Mouse (Mus musculus) megakaryocyte-erythroid progenitor cell, adult 5-6 weeks (primary cell): ENCODE results near the gene Osbpl2. TPM values are rescaled to one million over a fixed set of nuclear protein-coding genes. Genes with fewer than 3 reads are reported as not detected.

Experiments used
- ATAC-seq: replicated peaks from 2 replicates; pipeline ENCODE4 v1.8.0; 2016; ENCODE audit warnings: mild to moderate bottlenecking, inconsistent platforms; ENCODE audit not compliant: severe bottlenecking, poor library complexity, low FRiP score, low TSS enrichment
- total RNA-seq, 2 experiments: library from RNA; stranded (forward) in 1 of 2; stranded (reverse) in 1 of 2; fragments of 200-1000, 215-1000 nt in 1 of 2; fragments of >200 nt in 1 of 2; fragmentation: Nextera tagmentation in 1 of 2; gene quantifications; 2 replicates each; pipeline ENCODE4 v1.2.3; 2014 to 2017

Gene Osbpl2
- total RNA-seq (2014; fragmentation: Nextera tagmentation) (23.9 and 25.4 TPM in 2 replicates), total RNA-seq (2017) (29.4 and 35.1 TPM in 2 replicates)

GRCm38 (mm10) chr2:180118661-180119438 is at the start of gene Osbpl2:
TSS of gene Osbpl2 (plus strand) at chr2:180119306.
- peak; percentile 95 for ATAC-seq

GRCm38 (mm10) chr2:180069770-180070480 is 49.2 kb upstream of the Osbpl2 start:
- ATAC-seq = peak; percentile 50

DNA sequence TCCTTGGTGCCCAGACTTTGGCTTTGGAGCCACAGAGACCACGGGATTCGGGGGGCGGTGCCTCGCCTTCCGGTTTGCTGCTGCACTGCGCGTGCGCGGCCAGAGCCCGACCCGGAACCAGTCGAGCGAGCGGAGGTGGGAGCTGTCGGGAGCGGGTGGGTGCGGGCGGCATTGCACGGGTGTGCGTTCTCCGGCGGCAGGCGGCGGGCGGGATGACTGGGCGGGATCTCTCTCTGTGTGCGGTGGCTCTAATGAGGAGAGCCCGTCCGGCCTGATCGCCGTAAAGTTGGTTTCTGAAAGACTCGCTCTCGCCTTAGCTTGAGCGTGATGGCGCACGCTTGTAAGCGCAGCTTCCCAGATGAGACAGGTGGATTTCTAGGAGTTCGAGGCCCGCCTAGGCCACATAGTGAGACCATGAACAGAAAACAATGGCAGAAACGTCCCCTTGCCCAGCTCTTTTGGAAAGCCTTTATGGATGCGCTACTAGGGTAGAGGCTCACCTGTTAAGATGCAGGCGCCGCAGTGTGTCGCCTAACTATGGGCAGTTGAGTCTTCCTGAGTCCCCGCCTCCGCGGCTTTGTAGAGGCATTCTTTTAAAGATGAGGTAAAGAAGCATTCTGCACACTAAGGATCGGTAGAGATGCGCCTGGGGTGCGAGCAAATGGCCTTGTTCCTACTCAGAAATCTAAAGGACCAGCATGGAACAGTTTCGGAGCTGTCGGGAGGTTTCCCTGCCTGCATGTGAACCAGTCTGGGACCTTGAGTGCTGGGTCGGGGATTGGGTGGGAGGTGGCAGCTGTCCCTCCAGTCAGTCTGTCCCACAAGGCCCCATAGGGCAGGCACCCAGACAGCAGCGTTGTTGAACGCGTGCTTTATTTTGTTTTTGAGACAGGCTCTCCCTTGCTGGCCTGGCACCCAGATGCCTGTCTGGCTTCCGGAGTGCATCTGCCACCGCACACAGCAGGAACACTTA is 48.3 kb upstream of the Osbpl2 start, which contains the start of gene Mtg2:
Gene Mtg2, plus strand, starts transcription at position 108 of the 973 bp plus-strand sequence.
- ATAC-seq = peak; percentile 91

DNA sequence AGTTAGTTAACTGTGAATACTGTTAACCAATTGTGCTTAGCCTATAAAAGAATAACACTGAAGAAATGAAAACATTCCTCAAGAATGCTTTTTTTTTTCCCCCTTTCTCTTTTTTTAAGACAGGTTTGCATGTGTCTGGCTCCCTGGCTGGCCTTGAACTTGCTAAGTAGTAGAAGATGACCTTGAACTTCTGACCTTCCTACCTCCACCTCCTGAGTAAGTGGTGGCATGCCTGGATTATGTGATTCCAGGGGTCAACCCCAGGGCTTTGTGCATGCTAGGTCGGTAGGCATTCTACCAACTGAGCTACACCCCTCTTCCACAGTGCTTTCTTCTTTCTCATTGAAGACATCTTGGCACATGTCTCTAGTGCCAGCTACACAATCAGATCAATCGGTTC is 47.4 kb upstream of the Osbpl2 start:
- no peak for ATAC-seq

GRCm38 (mm10) chr2:180072886-180073285 is 46.2 kb upstream of the Osbpl2 start:
- ATAC-seq = no peak

DNA sequence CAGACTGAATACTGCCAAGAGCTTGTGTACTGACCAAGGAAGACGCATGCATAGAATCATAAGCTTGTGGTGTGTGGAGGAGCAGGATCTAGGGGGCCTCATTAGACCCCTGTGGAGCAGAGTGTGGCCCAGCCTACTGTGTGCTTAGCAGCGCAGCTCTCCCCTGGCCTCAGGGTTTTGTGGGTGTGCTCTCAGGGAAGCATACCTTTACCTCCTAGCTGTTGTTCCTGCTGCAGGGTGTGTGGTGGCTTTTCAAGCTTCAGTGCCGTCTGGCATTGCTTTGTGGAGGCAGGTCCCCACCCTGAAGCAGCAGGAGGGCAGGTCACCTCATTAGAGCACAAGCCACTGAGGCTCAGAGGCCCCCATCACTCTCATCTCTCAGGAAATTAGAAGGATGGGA is 41.5 kb upstream of the Osbpl2 start:
- no peak for ATAC-seq

DNA sequence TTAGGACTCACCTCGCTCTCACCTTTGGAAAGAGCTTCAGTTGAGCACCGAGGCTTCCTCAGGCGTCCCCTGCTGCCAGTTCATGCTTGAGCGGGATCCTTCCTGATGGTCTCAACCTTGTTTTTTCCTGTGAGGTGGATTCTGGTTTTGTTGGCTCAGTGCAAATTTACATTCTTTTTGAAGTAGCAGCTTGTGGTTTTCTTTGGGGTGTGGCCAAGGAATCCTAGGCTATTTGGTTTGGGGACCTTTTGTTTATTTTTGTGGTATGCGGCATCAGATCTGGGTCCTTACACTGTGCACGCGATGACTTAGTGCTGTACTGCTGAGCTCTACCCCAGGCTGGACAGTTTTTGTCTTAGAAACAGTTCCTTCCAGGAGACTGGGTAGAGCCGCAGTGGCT is 38.4 kb upstream of the Osbpl2 start:
- ATAC-seq = no peak

GRCm38 (mm10) chr2:180083063-180083462 is 36.0 kb upstream of the Osbpl2 start:
- ATAC-seq = no peak

GRCm38 (mm10) chr2:180084565-180084964 is 34.5 kb upstream of the Osbpl2 start:
- ATAC-seq = no peak

DNA sequence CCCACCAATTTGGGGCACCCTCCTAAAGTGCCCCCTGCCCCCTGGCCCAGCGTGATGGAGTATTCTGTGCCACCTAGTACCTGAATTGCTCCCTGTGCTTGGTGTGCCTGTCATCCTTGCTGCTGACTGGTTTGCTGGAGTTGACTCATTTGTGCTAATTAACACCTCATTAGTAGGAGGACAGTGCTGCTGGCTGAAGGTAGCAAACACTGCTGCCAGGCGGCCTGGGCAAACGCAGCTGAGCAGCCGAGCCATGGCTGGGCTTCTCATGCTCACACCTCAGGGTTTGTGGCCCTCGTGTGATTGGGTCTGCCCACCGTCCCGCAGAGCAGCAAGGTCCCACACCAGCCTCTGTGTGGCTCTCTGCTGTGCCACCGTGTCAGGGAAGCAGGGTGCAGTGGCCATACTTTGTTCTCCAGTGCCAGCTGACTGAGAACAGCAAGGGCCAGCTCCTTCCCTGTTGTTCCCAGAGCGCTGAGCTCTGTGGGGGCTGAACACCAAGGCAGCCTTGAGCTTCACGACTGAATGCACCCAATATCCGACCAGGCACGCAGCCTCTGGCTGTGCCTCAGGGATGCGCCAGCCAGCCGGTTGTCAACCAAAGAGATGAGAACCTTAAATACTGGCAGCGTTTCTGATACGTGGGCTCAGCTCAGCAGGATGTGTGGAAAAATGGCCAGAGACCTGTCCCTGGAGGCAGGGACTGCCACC is 33.0 kb upstream of the Osbpl2 start:
- no peak for ATAC-seq

DNA sequence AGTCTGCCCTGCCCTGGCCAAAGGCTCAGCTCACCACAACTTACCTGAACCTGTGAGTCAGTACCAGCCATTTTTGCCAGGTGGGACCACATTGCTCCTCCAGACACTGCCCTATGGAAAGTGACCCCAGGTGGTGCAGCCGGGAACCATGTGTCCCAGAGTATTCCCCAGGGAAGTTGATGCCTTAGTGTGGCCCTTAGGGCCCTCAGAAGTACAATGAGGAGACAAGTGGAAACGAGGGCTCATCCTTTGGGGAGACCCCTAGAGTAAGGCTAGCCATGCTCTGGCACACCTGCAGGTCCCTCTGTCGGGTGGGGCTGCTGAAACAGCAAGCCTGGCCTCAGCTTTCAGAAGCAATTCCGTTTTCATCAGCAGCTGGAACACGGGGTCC is 32.5 kb upstream of the Osbpl2 start:
- ATAC-seq = no peak

- ATAC-seq = no peak
Measured at GRCm38 (mm10) chr2:180087472-180087871, 31.6 kb upstream of the Osbpl2 start.

GRCm38 (mm10) chr2:180090285-180090684 is 28.8 kb upstream of the Osbpl2 start:
- ATAC-seq = no peak

- ATAC-seq = no peak
Measured at GRCm38 (mm10) chr2:180095711-180096110, 23.4 kb upstream of the Osbpl2 start.

DNA sequence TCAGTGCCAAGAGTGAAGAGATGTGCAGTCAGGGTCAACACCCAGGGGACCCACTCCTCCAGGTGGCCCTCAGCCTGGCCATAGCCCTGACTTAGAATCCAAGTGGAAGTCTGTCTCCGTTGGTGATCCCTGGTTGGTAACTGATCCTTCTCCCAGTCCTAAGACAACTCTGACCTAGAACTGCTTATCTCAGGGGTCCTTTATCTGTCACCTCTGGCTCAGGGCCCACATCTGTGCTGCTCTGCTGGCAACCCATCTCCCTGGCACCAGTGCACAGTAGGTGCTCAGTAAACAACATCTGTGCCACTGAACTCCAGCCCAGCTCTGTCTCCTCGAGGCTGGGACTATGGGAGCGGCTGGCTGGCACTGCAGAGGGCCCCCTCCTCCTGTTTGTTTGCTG is 21.5 kb upstream of the Osbpl2 start:
- peak; percentile 19; the same call in 1 of the 2 replicates for ATAC-seq

- peak; percentile 90 for ATAC-seq
Measured at GRCm38 (mm10) chr2:180098167-180098566, 20.9 kb upstream of the Osbpl2 start.

- ATAC-seq = no peak
Measured at GRCm38 (mm10) chr2:180099529-180099928, 19.6 kb upstream of the Osbpl2 start.

GRCm38 (mm10) chr2:180103151-180103977 is 15.7 kb upstream of the Osbpl2 start:
- ATAC-seq = no peak
